Mouse (Mus musculus): ENCODE measurements at regions not wholly inside any gene's neighbourhood (a gene's known extent, or its start where the extent isn't known, plus 50 kb on each side); places are given as distances from the start of the nearest gene placed in this dataset.

GRCm38 (mm10) chr16:49505271-49505670 is 193.8 kb upstream of the Ift57 start:
- TF ChIP-seq CTCF (IDR thresholded peaks at IDR 0.05; ENCODE audit: low read depth): no peak
- no peak for TF ChIP-seq EP300 (IDR thresholded peaks at IDR 0.05; ENCODE audit: low read depth)

All from liver, postnatal 0 days (tissue).